26 mouse cellular contexts compared by ENCODE assay signal in the genomic region with DNA sequence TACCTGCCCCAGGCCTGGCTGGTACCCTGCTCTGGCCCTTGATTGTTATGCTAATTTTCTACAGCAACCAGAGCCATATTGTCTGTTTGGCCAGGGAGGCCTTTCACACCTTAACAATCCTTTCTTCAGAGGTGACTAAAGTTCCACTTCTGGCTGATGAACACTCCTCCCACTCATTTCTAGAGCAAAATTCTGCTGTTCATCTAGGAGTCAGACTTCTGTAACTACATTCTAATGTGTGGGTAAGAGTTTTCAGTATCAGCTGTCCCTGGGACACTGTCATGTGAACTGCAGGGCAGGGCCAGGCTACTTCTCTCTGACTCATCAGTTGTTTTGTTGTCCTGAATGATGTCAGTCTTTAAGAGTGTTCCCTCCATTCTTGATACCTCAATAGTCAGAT.
"Had no signal": no experiment of that assay in that cellular context is flagged by ENCODE, and none has a peak within 500 bp of the region (broad histone marks: within the 10 kb centered on the region; RNA-seq: fewer than 3 reads in every experiment).

No protein-coding gene starts in this region.

- DNase-seq: gastrocnemius, postnatal 14 days; gastrocnemius, postnatal 36 days; heart, adult 18-20 months; heart, postnatal 14 days; heart, postnatal 36 days; kidney, adult 11 months; kidney, adult 2 months; kidney, adult 9 months; kidney, postnatal 14 days; kidney, postnatal 36 days; layer of hippocampus, adult 9-11 months; layer of hippocampus, postnatal 36 days; left cerebral cortex, postnatal 4 days had no signal

- H3K9me3 ChIP-seq: heart, embryonic 13.5 days; heart, embryonic 15.5 days; hindbrain, embryonic 13.5 days; hindbrain, embryonic 15.5 days; kidney, embryonic 15.5 days; limb, embryonic 13.5 days; limb, embryonic 15.5 days; liver, embryonic 12.5 days had no signal

- ATAC-seq: hindbrain, postnatal 0 days; intestine, embryonic 16.5 days; liver, embryonic 12.5 days had no signal

- H3K4me1 ChIP-seq: heart, embryonic 15.5 days; hindbrain, embryonic 15.5 days; kidney, embryonic 15.5 days; limb, embryonic 13.5 days; limb, embryonic 15.5 days; liver, embryonic 12.5 days had no signal

- H3K36me3 ChIP-seq: heart, embryonic 13.5 days; heart, embryonic 15.5 days; hindbrain, embryonic 13.5 days; hindbrain, embryonic 15.5 days; kidney, embryonic 15.5 days; limb, embryonic 13.5 days; limb, embryonic 15.5 days; liver, embryonic 12.5 days had no signal

- H3K9ac ChIP-seq: heart, embryonic 13.5 days; heart, embryonic 15.5 days; hindbrain, embryonic 13.5 days; hindbrain, embryonic 15.5 days; kidney, embryonic 15.5 days; limb, embryonic 13.5 days; limb, embryonic 15.5 days; liver, embryonic 12.5 days; liver, embryonic 14.5 days had no signal

- H3K27me3 ChIP-seq: heart, embryonic 13.5 days; heart, embryonic 15.5 days; hindbrain, embryonic 13.5 days; hindbrain, embryonic 15.5 days; kidney, embryonic 15.5 days; limb, embryonic 13.5 days; limb, embryonic 15.5 days; liver, embryonic 12.5 days had no signal

- H3K4me3 ChIP-seq: heart, embryonic 13.5 days; heart, embryonic 15.5 days; hindbrain, embryonic 13.5 days; hindbrain, embryonic 15.5 days; kidney, embryonic 15.5 days; limb, embryonic 13.5 days; limb, embryonic 15.5 days; liver, embryonic 12.5 days had no signal

- H3K4me2 ChIP-seq: heart, embryonic 11.5 days; heart, embryonic 13.5 days; heart, embryonic 15.5 days; hindbrain, embryonic 13.5 days; hindbrain, embryonic 15.5 days; kidney, embryonic 15.5 days; limb, embryonic 13.5 days; limb, embryonic 15.5 days; liver, embryonic 12.5 days had no signal

- H3K27ac ChIP-seq: heart, embryonic 13.5 days; heart, embryonic 15.5 days; hindbrain, embryonic 13.5 days; hindbrain, embryonic 15.5 days; hindbrain, postnatal 0 days; kidney, embryonic 15.5 days; kidney, postnatal 0 days; limb, embryonic 13.5 days; limb, embryonic 15.5 days; liver, embryonic 12.5 days; liver, embryonic 14.5 days had no signal
